Mouse (Mus musculus) cerebellum, adult 2 months (tissue): ENCODE measurements around the gene Nudt14.

Experiments used
- CTCF ChIP-seq: fragments of 200-500 bp; IDR thresholded peaks from 2 replicates; pipeline ENCODE4 v1.5.1; 2011; ENCODE audit warnings: low read depth, mild to moderate bottlenecking, control low read depth, low read length, moderate library complexity, borderline replicate concordance; ENCODE audit not compliant: insufficient read depth
- POLR2A ChIP-seq: fragments of 200-500 bp; IDR thresholded peaks from 2 replicates; pipeline ENCODE4 v1.6.1; 2011; ENCODE audit warnings: low read length, control low read depth, borderline replicate concordance; ENCODE audit not compliant: insufficient read depth

GRCm38 (mm10) chr12:112952926-112953565 is 11.1 kb upstream of the Nudt14 start:
- no peak for TF ChIP-seq POLR2A
- no peak for TF ChIP-seq CTCF
